Mouse (Mus musculus): ENCODE results near the gene Gm45208. TPM values are rescaled to one million over a fixed set of nuclear protein-coding genes. Genes with fewer than 3 reads are reported as not detected.
"Not testable (repeated sequence)": the region's sequence is repeated elsewhere in the genome, so short reads cannot be mapped to it uniquely, and the experiment has no call there.

The Gm45208 gene
- polyA plus RNA-seq, 1 experiment from 2014 or later = not detected

- no peaks in the 10 kb centered on the region for H3K9me3 ChIP-seq (replicated peaks)
- DNase-seq (ENCODE audit: low spot score) = no peak
- H3K4me3 ChIP-seq = peak overlapping the region; percentile 65
- H3K4me1 ChIP-seq = 0 out of 2 replicates have a peak, but pooled peaks cover 4% of the 10 kb centered on the region
- no peaks in the 10 kb centered on the region for H3K27me3 ChIP-seq (ENCODE audit: low read depth, poor library complexity, severe bottlenecking)
- peaks cover 32% of the 10 kb centered on the region for H3K36me3 ChIP-seq
- 39% methylated on average over 6 of the region's 6 CpGs for WGBS
- H3K27ac ChIP-seq = no peak overlapping the region
Observed at GRCm38 (mm10) chrX:7696520-7696919, 25.5 kb upstream of the Gm45208 start.

- peak within 1 kb of the TSS; percentile 74 for H3K27ac ChIP-seq
- no peaks in the 10 kb centered on the region for H3K27me3 ChIP-seq (ENCODE audit: low read depth, poor library complexity, severe bottlenecking)
- H3K4me3 ChIP-seq = peak within 1 kb of the TSS; percentile 65
- 10% methylated on average over 33 of the region's 33 CpGs for WGBS
- peak; percentile 74 for DNase-seq (ENCODE audit: low spot score)
- H3K9me3 ChIP-seq (replicated peaks) = no peaks in the 10 kb centered on the region
- peaks cover 36% of the 10 kb centered on the region for H3K36me3 ChIP-seq
- 0 out of 2 replicates have a peak, but pooled peaks cover 4% of the 10 kb centered on the region for H3K4me1 ChIP-seq
Observed at GRCm38 (mm10) chrX:7696954-7697381, 25.1 kb upstream of the Gm45208 start, which contains the start of gene Gpkow. Gene Gpkow, plus strand, starts transcription at chrX:7697131.

- not testable (repeated sequence) for H3K27me3 ChIP-seq (ENCODE audit: low read depth, poor library complexity, severe bottlenecking)
- peak overlapping the region; percentile 66; the same call in 1 of the 2 replicates for H3K27ac ChIP-seq
Observed at GRCm38 (mm10) chrX:7713764-7714134, 8.3 kb upstream of the Gm45208 start.

GRCm38 (mm10) chrX:7714135-7714899, 7.7 kb upstream of the Gm45208 start, which contains the start of gene Wdr45:
Gene Wdr45, plus strand, starts transcription at chrX:7714333.
- 17% methylated on average over 45 of the region's 60 CpGs for WGBS
- peak; percentile 82 for DNase-seq (ENCODE audit: low spot score)
- not testable (repeated sequence) for H3K9me3 ChIP-seq (replicated peaks); H3K27me3 ChIP-seq (ENCODE audit: low read depth, poor library complexity, severe bottlenecking); H3K4me1 ChIP-seq; H3K36me3 ChIP-seq
- Histone ChIP-seq H3K27ac (peak within 1 kb of the TSS; percentile 74), H3K4me3 (peak within 1 kb of the TSS; percentile 48)

More at GRCm38 (mm10) chrX:7713764-7714134, 8.3 kb upstream of the Gm45208 start:
- H3K36me3 ChIP-seq = peaks cover 12% of the 10 kb centered on the region
- WGBS = 23% methylated on average over 6 of the region's 12 CpGs
- H3K4me1 ChIP-seq; H3K9me3 ChIP-seq (replicated peaks); DNase-seq (ENCODE audit: low spot score): not testable (repeated sequence)
- H3K4me3 ChIP-seq = peak overlapping the region; percentile 48

- not testable (repeated sequence) for H3K27ac ChIP-seq
- 31% methylated on average over 1 of the region's 1 CpGs for WGBS
Observed at GRCm38 (mm10) chrX:7716058-7716457, 6.0 kb upstream of the Gm45208 start.

GRCm38 (mm10) chrX:7722282-7722611, 202 bp downstream of the Gm45208 start:
- no peaks in the 10 kb centered on the region for H3K9me3 ChIP-seq (replicated peaks)
- peak overlapping the region; percentile 65 for H3K4me3 ChIP-seq
- H3K27me3 ChIP-seq (ENCODE audit: low read depth, poor library complexity, severe bottlenecking) = no peaks in the 10 kb centered on the region
- WGBS = 12% methylated on average over 11 of the region's 11 CpGs
- peaks cover 31% of the 10 kb centered on the region for H3K36me3 ChIP-seq
- peak overlapping the region; percentile 91 for H3K27ac ChIP-seq
- DNase-seq (ENCODE audit: low spot score) = no peak
- peaks cover 4% of the 10 kb centered on the region; the same call in 1 of the 2 replicates for H3K4me1 ChIP-seq

More at GRCm38 (mm10) chrX:7716058-7716457, 6.0 kb upstream of the Gm45208 start:
- not testable (repeated sequence) for H3K4me3 ChIP-seq; DNase-seq (ENCODE audit: low spot score); H3K27me3 ChIP-seq (ENCODE audit: low read depth, poor library complexity, severe bottlenecking); H3K4me1 ChIP-seq; H3K9me3 ChIP-seq (replicated peaks); H3K36me3 ChIP-seq

GRCm38 (mm10) chrX:7722691-7723090, 646 bp downstream of the Gm45208 start:
- Histone ChIP-seq H3K4me1 (peaks cover 4% of the 10 kb centered on the region; the same call in 1 of the 2 replicates), H3K36me3 (peaks cover 36% of the 10 kb centered on the region), H3K9me3 (replicated peaks) (no peaks in the 10 kb centered on the region), H3K4me3 (peak overlapping the region; percentile 65), H3K27me3 (ENCODE audit: low read depth, poor library complexity, severe bottlenecking) (no peaks in the 10 kb centered on the region), H3K27ac (no peak overlapping the region)
- WGBS = 31% methylated on average over 4 of the region's 4 CpGs
- no peak for DNase-seq (ENCODE audit: low spot score)

GRCm38 (mm10) chrX:7724135-7724534, 2.1 kb downstream of the Gm45208 start:
- Histone ChIP-seq H3K36me3 (peaks cover 36% of the 10 kb centered on the region), H3K27me3 (ENCODE audit: low read depth, poor library complexity, severe bottlenecking) (no peaks in the 10 kb centered on the region), H3K4me1 (peaks cover 6% of the 10 kb centered on the region; the same call in 1 of the 2 replicates), H3K4me3 (no peak overlapping the region), H3K9me3 (replicated peaks) (no peaks in the 10 kb centered on the region), H3K27ac (no peak overlapping the region)
- 94% methylated on average over 7 of the region's 7 CpGs for WGBS
- no peak for DNase-seq (ENCODE audit: low spot score)

- no peak overlapping the region for H3K4me3 ChIP-seq
- no peaks in the 10 kb centered on the region for H3K9me3 ChIP-seq (replicated peaks)
- H3K4me1 ChIP-seq = peaks cover 9% of the 10 kb centered on the region; the same call in 1 of the 2 replicates
- 94% methylated on average over 12 of the region's 12 CpGs for WGBS
- no peaks in the 10 kb centered on the region for H3K27me3 ChIP-seq (ENCODE audit: low read depth, poor library complexity, severe bottlenecking)
- no peak overlapping the region for H3K27ac ChIP-seq
- no peak for DNase-seq (ENCODE audit: low spot score)
- peaks cover 36% of the 10 kb centered on the region for H3K36me3 ChIP-seq
Observed at GRCm38 (mm10) chrX:7725841-7726240, 3.8 kb downstream of the Gm45208 start.

GRCm38 (mm10) chrX:7727176-7727575, 5.1 kb downstream of the Gm45208 start:
- Histone ChIP-seq H3K27me3 (ENCODE audit: low read depth, poor library complexity, severe bottlenecking) (no peaks in the 10 kb centered on the region), H3K4me3 (0 out of 2 replicates have a peak overlapping the region, but pooled peaks have one; percentile 57), H3K36me3 (peaks cover 36% of the 10 kb centered on the region), H3K9me3 (replicated peaks) (0 out of 2 replicates have a peak, but pooled peaks cover 2% of the 10 kb centered on the region), H3K27ac (no peak overlapping the region), H3K4me1 (peaks cover 9% of the 10 kb centered on the region; the same call in 1 of the 2 replicates)
- WGBS = 94% methylated on average over 13 of the region's 13 CpGs
- no peak for DNase-seq (ENCODE audit: low spot score)

- Histone ChIP-seq H3K36me3 (peaks cover 39% of the 10 kb centered on the region), H3K4me3 (peak within 1 kb of the TSS; percentile 57), H3K9me3 (replicated peaks) (0 out of 2 replicates have a peak, but pooled peaks cover 2% of the 10 kb centered on the region), H3K27me3 (ENCODE audit: low read depth, poor library complexity, severe bottlenecking) (no peaks in the 10 kb centered on the region), H3K4me1 (0 out of 2 replicates have a peak, but pooled peaks cover 5% of the 10 kb centered on the region), H3K27ac (peak within 1 kb of the TSS; percentile 82)
- peak; percentile 73 for DNase-seq (ENCODE audit: low spot score)
- WGBS = 14% methylated on average over 42 of the region's 42 CpGs
Observed at GRCm38 (mm10) chrX:7728215-7728921, 6.3 kb downstream of the Gm45208 start, which contains the start of gene Praf2. Gene Praf2, plus strand, starts transcription at chrX:7728439.

- no peaks in the 10 kb centered on the region for H3K27me3 ChIP-seq (ENCODE audit: low read depth, poor library complexity, severe bottlenecking)
- no peak for DNase-seq (ENCODE audit: low spot score)
- WGBS = 30% methylated on average over 4 of the region's 4 CpGs
- peaks cover 37% of the 10 kb centered on the region for H3K36me3 ChIP-seq
- peak overlapping the region; percentile 82 for H3K27ac ChIP-seq
- peak overlapping the region; percentile 57 for H3K4me3 ChIP-seq
- H3K9me3 ChIP-seq (replicated peaks) = 0 out of 2 replicates have a peak, but pooled peaks cover 2% of the 10 kb centered on the region
- 0 out of 2 replicates have a peak, but pooled peaks cover 5% of the 10 kb centered on the region for H3K4me1 ChIP-seq
Observed at GRCm38 (mm10) chrX:7728922-7729265, 6.8 kb downstream of the Gm45208 start.

Data from limb, embryonic 10.5 days (tissue).